Mouse (Mus musculus): Measurements from ENCODE around the gene Yju2.
"Not testable (repeated sequence)": the region's sequence is repeated elsewhere in the genome, so short reads cannot be mapped to it uniquely, and the experiment has no call there.

DNA sequence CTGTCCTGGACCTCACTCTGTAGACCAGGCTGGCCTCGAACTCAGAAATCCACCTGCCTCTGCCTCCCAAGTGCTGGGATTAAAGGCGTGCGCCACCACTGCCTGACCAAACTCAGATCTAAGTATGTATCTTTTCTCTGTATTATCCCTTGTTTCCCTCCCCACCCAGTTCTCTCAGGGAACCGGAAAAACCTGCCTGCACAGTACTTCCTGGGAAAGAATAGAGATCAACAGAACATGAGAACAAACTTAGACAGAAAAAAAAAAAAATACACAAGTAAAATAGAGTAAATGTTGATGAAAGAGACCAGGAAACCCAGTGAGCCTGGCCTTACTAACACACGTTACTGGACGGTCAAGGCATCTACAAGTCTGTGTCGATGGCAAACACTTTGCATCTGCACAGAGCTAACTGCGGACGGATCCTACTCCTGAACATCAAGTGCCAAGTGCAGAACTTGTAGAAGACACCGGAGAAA, 14.5 kb upstream of the Yju2 start:
- TF ChIP-seq CTCF (conservative IDR thresholded peaks at IDR 0.05; ENCODE audit: insufficient read depth, insufficient read length, low read depth, low read length); POLR2A (IDR thresholded peaks at IDR 0.05; ENCODE audit: low read depth, low read length): not testable (repeated sequence)
